Mouse (Mus musculus): ENCODE results near the gene Selenos.

Selenos gene

DNA sequence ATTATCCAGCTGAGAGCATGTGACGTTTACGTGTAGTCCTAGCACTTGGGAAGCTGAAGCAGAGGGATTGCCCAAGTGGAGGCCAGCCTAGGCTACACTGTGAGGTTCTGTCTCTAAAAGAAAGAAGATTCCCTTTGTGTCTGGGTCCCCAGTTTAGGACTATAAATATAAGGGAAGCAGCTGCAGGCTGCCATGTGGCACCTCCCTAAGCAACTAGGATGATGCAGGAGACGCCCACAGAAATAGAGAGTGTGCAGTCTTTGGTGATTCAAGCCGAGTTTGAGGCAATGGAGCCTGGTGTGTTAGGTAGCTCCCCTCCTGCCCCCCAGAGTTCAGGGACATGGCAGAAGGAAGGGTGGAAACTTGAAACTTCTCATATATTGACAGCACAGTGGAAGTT, 8.2 kb downstream of the Selenos start:
- no peak for DNase-seq

GRCm38 (mm10) chr7:66088077-66088476, 8.6 kb downstream of the Selenos start:
- no peak for DNase-seq

DNA sequence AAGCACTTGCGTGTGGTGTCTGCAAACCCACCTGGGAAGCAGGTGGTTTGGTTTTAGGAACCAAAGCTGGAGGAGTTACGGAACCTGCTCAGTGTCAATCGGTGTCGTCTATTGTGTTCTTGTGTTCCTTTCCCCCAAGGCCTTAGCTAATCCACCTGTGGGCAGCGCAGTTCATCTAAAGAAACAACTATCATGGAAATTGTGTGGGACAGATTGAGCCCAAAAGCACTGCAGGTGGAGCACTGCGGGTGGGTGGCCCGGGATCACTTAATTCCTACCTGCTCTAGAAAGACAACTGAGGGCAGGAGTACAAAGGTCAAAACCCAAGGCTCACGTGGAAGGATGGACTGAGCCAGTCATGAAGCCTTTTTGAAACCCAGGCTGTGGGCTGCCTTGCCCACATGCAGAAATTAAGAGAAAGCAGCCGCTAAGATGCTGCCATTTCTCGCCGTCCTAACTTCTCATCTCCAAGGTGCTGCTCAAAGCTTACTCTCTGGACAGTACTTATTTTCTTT, 11.3 kb downstream of the Selenos start:
- DNase-seq: no peak

- no peak for DNase-seq
Measured at GRCm38 (mm10) chr7:66091553-66091952, 12.1 kb downstream of the Selenos start.

DNA sequence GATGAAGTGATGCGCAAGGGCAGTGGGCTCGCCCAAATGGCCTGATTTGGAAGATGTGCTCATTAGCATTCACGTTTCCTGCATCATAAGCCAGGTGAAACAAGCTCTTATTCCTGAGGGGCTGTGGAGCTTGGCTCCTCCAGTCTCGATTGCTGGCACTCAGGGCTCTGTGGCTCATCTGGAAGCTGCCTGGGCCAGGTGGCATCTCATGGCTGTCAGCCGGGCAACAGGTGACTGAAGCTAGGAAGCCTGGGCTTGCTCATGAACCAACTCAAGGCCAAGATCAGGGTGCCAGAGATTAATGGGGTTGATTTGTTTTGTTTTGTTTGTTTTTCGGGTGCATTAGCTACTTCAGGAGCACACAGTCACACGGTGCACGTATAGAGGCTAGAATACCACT, 13.2 kb downstream of the Selenos start:
- no peak for DNase-seq

DNA sequence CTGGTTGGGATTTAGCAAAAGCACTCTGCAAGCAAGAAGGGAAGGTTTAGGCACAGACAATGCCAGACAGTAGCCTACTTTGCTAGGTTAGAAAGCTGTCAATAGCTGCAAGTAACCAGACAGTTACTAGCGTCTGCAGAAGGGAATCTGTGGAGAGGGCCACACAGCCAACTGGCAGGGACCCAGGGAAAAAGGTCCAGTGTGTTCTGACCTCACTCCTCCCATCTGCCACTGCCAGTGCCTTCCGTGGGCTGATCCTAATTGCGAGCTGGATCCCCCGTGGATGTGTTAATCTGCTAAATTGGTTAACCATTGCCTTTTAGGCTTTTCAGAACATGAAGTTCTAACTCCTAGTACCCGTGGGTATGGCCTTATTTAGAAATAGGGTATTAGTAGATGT, 14.7 kb downstream of the Selenos start:
- DNase-seq: no peak

DNA sequence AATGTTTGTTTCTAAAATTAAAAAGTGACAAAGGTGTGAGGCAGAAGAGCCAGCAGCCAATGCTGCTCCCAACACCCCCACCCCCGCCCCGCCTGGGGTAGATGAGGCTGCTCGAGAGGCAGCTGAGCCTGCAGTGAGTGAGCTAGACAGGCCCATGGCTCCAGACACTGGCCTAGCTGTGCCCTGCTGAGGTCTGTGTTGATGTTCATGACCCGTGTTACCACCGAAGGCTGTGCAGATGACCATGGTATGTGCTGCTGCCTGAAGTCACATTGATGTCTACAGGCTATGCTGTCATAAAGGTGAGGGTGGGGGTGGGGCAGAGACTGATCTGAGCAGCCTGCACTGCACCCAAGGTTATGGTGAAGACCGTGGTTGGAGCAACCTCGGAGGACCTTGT, 19.4 kb downstream of the Selenos start:
- DNase-seq: no peak

GRCm38 (mm10) chr7:66101866-66102265, 22.4 kb downstream of the Selenos start:
- no peak for DNase-seq

DNA sequence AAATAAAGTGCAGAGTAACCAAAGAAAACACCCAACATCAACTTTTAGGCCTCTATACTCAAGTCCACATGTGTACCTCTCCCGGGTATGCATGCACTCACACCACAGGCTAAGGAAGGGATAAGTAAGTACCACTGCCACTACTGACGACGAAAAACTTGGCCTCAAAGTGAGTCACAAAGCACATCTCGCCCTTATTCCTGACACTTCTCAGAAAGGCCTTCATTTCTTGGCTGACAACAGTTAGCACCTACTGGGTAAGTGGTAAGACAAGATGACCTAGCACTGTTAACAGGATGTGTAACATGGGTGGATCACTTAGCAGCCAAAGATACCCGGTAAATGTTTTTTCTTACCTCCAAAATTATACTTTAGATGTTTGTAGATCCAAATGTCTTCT, 25.1 kb downstream of the Selenos start:
- DNase-seq: no peak

- DNase-seq: no peak
Measured at GRCm38 (mm10) chr7:66105771-66106170, 26.3 kb downstream of the Selenos start.

GRCm38 (mm10) chr7:66106581-66107056, 27.2 kb downstream of the Selenos start:
- DNase-seq: no peak

- DNase-seq: no peak
Measured at GRCm38 (mm10) chr7:66107206-66107605, 27.8 kb downstream of the Selenos start.

DNA sequence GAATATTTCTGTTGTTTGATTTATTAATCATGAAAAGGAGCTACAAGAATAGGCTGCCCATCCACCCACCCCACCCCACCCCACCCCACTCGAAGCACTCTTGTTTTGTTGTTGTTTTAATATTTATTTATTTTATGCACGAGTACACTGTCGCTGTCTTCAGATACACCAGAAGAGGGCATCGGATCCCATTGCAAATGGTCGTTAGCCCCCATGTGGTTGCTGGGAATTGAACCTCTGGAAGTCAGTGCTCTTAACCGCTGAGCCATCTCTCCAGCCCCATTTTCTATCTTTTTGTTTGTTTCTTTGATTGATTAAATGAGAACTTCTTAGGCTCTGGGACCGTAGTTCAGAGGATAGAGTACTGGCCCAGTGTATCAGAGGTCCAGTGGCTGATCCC, 28.5 kb downstream of the Selenos start:
- DNase-seq: no peak

GRCm38 (mm10) chr7:66108961-66109854, 29.8 kb downstream of the Selenos start, which contains the start of gene Chsy1:
TSS of gene Chsy1 (plus strand) at chr7:66109515.
- DNase-seq: peak; percentile 86 to 87

- peak; percentile 44 to 57 for DNase-seq
Measured at GRCm38 (mm10) chr7:66109855-66110635, 30.6 kb downstream of the Selenos start.

GRCm38 (mm10) chr7:66110636-66111112, 31.2 kb downstream of the Selenos start:
- DNase-seq: no peak

GRCm38 (mm10) chr7:66111211-66111610, 31.8 kb downstream of the Selenos start:
- DNase-seq: no peak

- no peak for DNase-seq
Measured at GRCm38 (mm10) chr7:66113561-66113960, 34.1 kb downstream of the Selenos start.

- no peak for DNase-seq
Measured at GRCm38 (mm10) chr7:66115821-66116343, 36.4 kb downstream of the Selenos start.

GRCm38 (mm10) chr7:66116906-66117482, 37.5 kb downstream of the Selenos start:
- DNase-seq: no peak

GRCm38 (mm10) chr7:66118046-66118445, 38.6 kb downstream of the Selenos start:
- DNase-seq: no peak

DNA sequence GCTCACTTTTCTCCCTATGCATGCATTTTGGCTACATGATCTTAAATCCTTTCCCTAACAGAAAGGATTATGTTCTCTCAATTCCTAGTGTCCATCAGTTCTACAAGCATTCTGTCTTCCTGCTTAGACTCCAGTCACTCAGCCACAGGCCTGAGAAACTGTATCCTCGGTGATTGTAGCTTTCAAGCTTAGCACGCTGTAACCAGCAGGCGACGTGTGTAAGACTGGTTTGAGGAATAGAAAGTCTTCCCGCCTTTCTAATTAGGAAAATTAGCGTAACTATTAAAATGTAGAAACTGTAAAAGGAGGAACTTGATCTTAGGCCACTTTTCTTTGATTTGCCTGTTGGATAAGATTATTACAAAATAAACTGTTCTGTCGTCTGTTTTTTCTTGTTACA, 39.3 kb downstream of the Selenos start:
- no peak for DNase-seq

- no peak for DNase-seq
Measured at GRCm38 (mm10) chr7:66120139-66120538, 40.7 kb downstream of the Selenos start.

All from spleen, adult 18-20 months (tissue).